Mouse (Mus musculus) stomach, postnatal 0 days (tissue): ENCODE data around the gene Plekha4.

Experiments used
- CTCF ChIP-seq: IDR thresholded peaks from 2 replicates; pipeline ENCODE4 v1.5.1; 2016; ENCODE audit warnings: antibody characterized with exemption, low read depth, mild to moderate bottlenecking, moderate library complexity
- EP300 ChIP-seq: optimal IDR thresholded peaks from 2 replicates; pipeline ENCODE3; 2016; ENCODE audit warnings: antibody characterized with exemption

GRCm38 (mm10) chr7:45492225-45492844 lies 33.8 kb upstream of the Plekha4 start:
- TF ChIP-seq EP300 (no peak), CTCF (no peak)
